Mouse (Mus musculus): ENCODE data around the gene Atrn.

DNA sequence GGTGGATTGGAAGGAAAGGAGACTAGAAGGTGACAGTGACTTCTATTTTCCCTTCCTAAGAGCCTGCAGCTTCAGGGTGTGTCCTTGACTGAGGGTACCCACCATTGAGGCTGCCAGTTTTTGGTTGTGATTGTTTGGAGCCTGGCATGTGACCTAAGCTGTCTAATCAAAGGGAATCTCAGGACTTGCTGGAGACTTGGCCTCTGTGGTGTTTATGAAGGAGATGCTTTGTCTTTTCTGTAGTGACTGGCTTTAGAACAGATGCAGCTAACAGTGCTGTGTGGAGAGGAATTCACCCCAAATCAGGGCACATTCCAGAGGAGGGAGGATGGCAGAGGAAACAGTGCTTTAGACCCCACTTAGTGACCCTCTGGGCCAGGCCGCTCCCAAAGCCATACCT, 8.6 kb downstream of the Atrn start:
- TF ChIP-seq MYC (IDR thresholded peaks at IDR 0.05; ENCODE audit: low read depth, low read length) (no peak), MAFK (IDR thresholded peaks at IDR 0.05; ENCODE audit: insufficient replicate concordance, low read length) (no peak), ZMIZ1 (IDR thresholded peaks at IDR 0.05; ENCODE audit: low read depth, low read length) (no peak), CTCF (conservative IDR thresholded peaks at IDR 0.05 in 1 of 2, IDR thresholded peaks at IDR 0.05 in 1 of 2; ENCODE audit: low read depth in 2 of 2, low read length in 2 of 2) (no peak), TCF12 (IDR thresholded peaks at IDR 0.05; ENCODE audit: low read depth, low read length) (no peak), CHD2 (IDR thresholded peaks at IDR 0.05; ENCODE audit: low read length) (no peak), MAZ (IDR thresholded peaks at IDR 0.05; ENCODE audit: low read depth, low read length) (no peak), ETS1 (conservative IDR thresholded peaks at IDR 0.05; ENCODE audit: low read depth, low read length) (no peak), USF1 (IDR thresholded peaks at IDR 0.05; ENCODE audit: low read depth, low read length) (no peak), MXI1 (IDR thresholded peaks at IDR 0.05; ENCODE audit: low read depth, low read length) (no peak), RAD21 (IDR thresholded peaks at IDR 0.05; ENCODE audit: low read depth, low read length) (no peak), EP300 (IDR thresholded peaks at IDR 0.05; ENCODE audit: low read length) (no peak), POLR2A (IDR thresholded peaks at IDR 0.05; ENCODE audit: low read depth, low read length) (no peak)

Data from CH12.LX (cell line).